Mouse (Mus musculus) lung, adult 2 months (tissue): ENCODE results near the gene Nmnat3.

Experiments
- CTCF ChIP-seq: fragments of 200-500 bp; IDR thresholded peaks from 2 replicates; pipeline ENCODE4 v1.5.1; 2011; ENCODE audit warnings: mild to moderate bottlenecking, low read length, control low read depth; ENCODE audit not compliant: insufficient read depth
- POLR2A ChIP-seq: fragments of 200-500 bp; IDR thresholded peaks from 2 replicates; pipeline ENCODE4 v1.6.1; 2011; ENCODE audit warnings: low read depth, mild to moderate bottlenecking, control low read depth, low read length, borderline replicate concordance; ENCODE audit errors: extremely low read depth

GRCm38 (mm10) chr9:98388633-98388965 lies 101.4 kb downstream of the Nmnat3 start:
- TF ChIP-seq CTCF (no peak), POLR2A (no peak)
